12 mouse cellular contexts compared by ENCODE assay signal in genomic region chr12:109112996-109113592, GRCm38 (mm10). TPM values are rescaled to one million over a fixed set of nuclear protein-coding genes. Genes with fewer than 3 reads are reported as not detected.
DNase-seq lines count a peak whose midpoint lies in the region; ATAC-seq and TF ChIP-seq lines count a peak whose summit lies in the region.
"Had no signal": no experiment of that assay in that cellular context is flagged by ENCODE, and none has a peak within 500 bp of the region (broad histone marks: within the 10 kb centered on the region; RNA-seq: fewer than 3 reads in every experiment).

No protein-coding gene starts in this region.

- no peaks in the 10 kb centered on the region for H3K9me3 ChIP-seq in lung, embryonic 14.5 days (ENCODE audit: low read depth, low read length)
- no peaks in the 10 kb centered on the region for H3K9me3 ChIP-seq in embryonic facial prominence, embryonic 11.5 days (replicated peaks; ENCODE audit: control insufficient read depth, low read length)
- no peaks in the 10 kb centered on the region for H3K9me3 ChIP-seq in hindbrain, embryonic 14.5 days (ENCODE audit: control insufficient read depth, low read length)
- H3K9me3 ChIP-seq: midbrain, embryonic 12.5 days had no signal

- WGBS in lung, embryonic 14.5 days, result 31% methylated on average over 10 of the region's 10 CpGs
- 57% methylated on average over 10 of the region's 10 CpGs for WGBS in embryonic facial prominence, embryonic 11.5 days
- 49% methylated on average over 10 of the region's 10 CpGs for WGBS in hindbrain, embryonic 14.5 days

- H3K27me3 ChIP-seq in lung, embryonic 14.5 days (ENCODE audit: insufficient read depth, low read length), result no peaks in the 10 kb centered on the region
- no peaks in the 10 kb centered on the region for H3K27me3 ChIP-seq in embryonic facial prominence, embryonic 11.5 days (ENCODE audit: control insufficient read depth, insufficient read depth, low read length)
- no peaks in the 10 kb centered on the region for H3K27me3 ChIP-seq in hindbrain, embryonic 14.5 days (ENCODE audit: control insufficient read depth, insufficient read depth, low read length)
- H3K27me3 ChIP-seq: midbrain, embryonic 12.5 days had no signal

- H3K4me2 ChIP-seq in lung, embryonic 14.5 days, result no peak overlapping the region
- no peak overlapping the region for H3K4me2 ChIP-seq in embryonic facial prominence, embryonic 11.5 days (ENCODE audit: low read depth, low read length)
- H3K4me2 ChIP-seq in hindbrain, embryonic 14.5 days (replicated peaks), result no peak overlapping the region
- H3K4me2 ChIP-seq: midbrain, embryonic 12.5 days had no signal

- H3K4me1 ChIP-seq in lung, embryonic 14.5 days (ENCODE audit: insufficient read depth), result peaks cover 11% of the 10 kb centered on the region
- no peaks in the 10 kb centered on the region for H3K4me1 ChIP-seq in embryonic facial prominence, embryonic 11.5 days (ENCODE audit: control insufficient read depth, insufficient read depth, low read length)
- H3K4me1 ChIP-seq in hindbrain, embryonic 14.5 days (replicated peaks; ENCODE audit: control insufficient read depth, insufficient read depth, low read length), result peaks cover 13% of the 10 kb centered on the region; the same call in 1 of the 2 replicates

- H3K27ac ChIP-seq in lung, embryonic 14.5 days (ENCODE audit: low read depth), result 0 out of 2 replicates have a peak overlapping the region, but pooled peaks have one; percentile 33
- H3K27ac ChIP-seq in embryonic facial prominence, embryonic 11.5 days (replicated peaks; ENCODE audit: low read depth, low read length), result no peak overlapping the region
- H3K27ac ChIP-seq in hindbrain, embryonic 14.5 days, result no peak overlapping the region
- H3K27ac ChIP-seq: midbrain, embryonic 12.5 days had no signal

- peak; percentile 79 for ATAC-seq in lung, embryonic 14.5 days (ENCODE audit: insufficient read depth)
- no peak; the same call in 1 of the 2 replicates for ATAC-seq in embryonic facial prominence, embryonic 11.5 days (replicated peaks; ENCODE audit: insufficient number of reproducible peaks, low FRiP score, low TSS enrichment, low read depth)
- no peak for ATAC-seq in hindbrain, embryonic 14.5 days (ENCODE audit: low FRiP score)

- H3K4me3 ChIP-seq in lung, embryonic 14.5 days (ENCODE audit: low read depth, low read length), result no peak overlapping the region
- H3K4me3 ChIP-seq in embryonic facial prominence, embryonic 11.5 days (ENCODE audit: low read depth, low read length), result no peak overlapping the region
- H3K4me3 ChIP-seq in hindbrain, embryonic 14.5 days (replicated peaks; ENCODE audit: low read length), result no peak overlapping the region
- H3K4me3 ChIP-seq: midbrain, embryonic 12.5 days had no signal

- DNase-seq in lung, embryonic 14.5 days, result peak; percentile 73
- DNase-seq in lung, postnatal 36 days, result no peak
- peak; percentile 32 for DNase-seq in MN1 (ENCODE audit: low spot score)
- DNase-seq in embryonic facial prominence, embryonic 11.5 days (ENCODE audit: low spot score), result peak; percentile 45
- DNase-seq in hindbrain, embryonic 14.5 days (ENCODE audit: low spot score), result peak; percentile 28
- no peak for DNase-seq in Muller cell, postnatal 12 days (ENCODE audit: inconsistent ontology term)
- no peak for DNase-seq in urinary bladder, adult 2 months (ENCODE audit: low spot score)
- no peak for DNase-seq in urinary bladder, postnatal 25 days (ENCODE audit: low spot score)
- DNase-seq: adrenal gland, adult 2 months; cerebellum, postnatal 36 days; thymus, postnatal 14 days had no signal

- no peak for TF ChIP-seq CTCF in lung, embryonic 14.5 days (IDR thresholded peaks at IDR 0.05; ENCODE audit: low read depth)

- no peaks in the 10 kb centered on the region for H3K36me3 ChIP-seq in lung, embryonic 14.5 days (ENCODE audit: insufficient read depth)
- no peaks in the 10 kb centered on the region for H3K36me3 ChIP-seq in embryonic facial prominence, embryonic 11.5 days (replicated peaks; ENCODE audit: control insufficient read depth, insufficient read depth, low read depth, low read length)
- no peaks in the 10 kb centered on the region for H3K36me3 ChIP-seq in hindbrain, embryonic 14.5 days (replicated peaks; ENCODE audit: control insufficient read depth, insufficient read depth)
- H3K36me3 ChIP-seq: midbrain, embryonic 12.5 days had no signal

- H3K9ac ChIP-seq in lung, embryonic 14.5 days, result no peak overlapping the region
- H3K9ac ChIP-seq in embryonic facial prominence, embryonic 11.5 days (replicated peaks; ENCODE audit: low read length), result no peak overlapping the region; the same call in 1 of the 2 replicates
- H3K9ac ChIP-seq in hindbrain, embryonic 14.5 days, result no peak overlapping the region
- H3K9ac ChIP-seq: midbrain, embryonic 12.5 days had no signal

RNA-seq across cellular contexts. Expression of gene Begain, which starts 45.1 kb away (rescaled TPM):
- 8.9 and 10.6 TPM in 2 replicates for polyA plus RNA-seq in lung, embryonic 14.5 days (2014; fragmentation: Nextera tagmentation; extraction: Ambion mirVana)
- 4.9 and 5.3 TPM in 2 replicates for polyA plus RNA-seq in embryonic facial prominence, embryonic 11.5 days (2014; fragmentation: Nextera tagmentation; extraction: Ambion mirVana)
- polyA plus RNA-seq in hindbrain, embryonic 14.5 days (2014; fragmentation: Nextera tagmentation; extraction: Ambion mirVana), result 38.1 and 44.4 TPM in 2 replicates
- 1.4 and 1.8 TPM in 2 replicates for polyA plus RNA-seq in urinary bladder, adult 2 months (2012; rRNA removed)

Comparison
In these comparisons a context has a peak if more than half of its experiments do, and no peak if none do; other contexts are left out.
1. DNase-seq: peak in lung, embryonic 14.5 days (single experiment), MN1 (single experiment), embryonic facial prominence, embryonic 11.5 days (single experiment) and hindbrain, embryonic 14.5 days (single experiment); none in lung, postnatal 36 days (single experiment), Muller cell, postnatal 12 days (single experiment), urinary bladder, adult 2 months (single experiment) and urinary bladder, postnatal 25 days (single experiment).